Mouse (Mus musculus) midbrain, embryonic 15.5 days (tissue): ENCODE measurements around the gene Csf2ra. TPM values are rescaled to one million over a fixed set of nuclear protein-coding genes. Genes with fewer than 3 reads are reported as not detected.
"Not testable (repeated sequence)": the region's sequence is repeated elsewhere in the genome, so short reads cannot be mapped to it uniquely, and the experiment has no call there.

Experiments used
- ATAC-seq: fragments of 200-750 bp; cut with Nextera tagmentation; replicated peaks from 2 replicates; pipeline ENCODE4 v1.8.0; 2017; ENCODE audit warnings: moderate TSS enrichment
- H3K27ac ChIP-seq: fragments of 300-500 bp; sonication (generic); 2 replicates; pipeline ENCODE4 v1.5.1; 2015; ENCODE audit warnings: mild to moderate bottlenecking, inconsistent platforms
- H3K27me3 ChIP-seq: fragments of 300-500 bp; sonication (generic); replicated peaks from 2 replicates; pipeline ENCODE4 v1.6.1; 2015; ENCODE audit warnings: inconsistent platforms
- H3K36me3 ChIP-seq: fragments of 300-500 bp; sonication (generic); replicated peaks from 2 replicates; pipeline ENCODE4 v1.6.1; 2015; ENCODE audit warnings: inconsistent platforms
- H3K4me1 ChIP-seq: fragments of 300-500 bp; sonication (generic); 2 replicates; pipeline ENCODE4 v1.6.1; 2015; ENCODE audit warnings: inconsistent platforms
- H3K4me2 ChIP-seq: fragments of 300-500 bp; sonication (generic); 2 replicates; pipeline ENCODE4 v1.6.1; 2015; ENCODE audit warnings: inconsistent platforms, mild to moderate bottlenecking, moderate library complexity
- H3K4me3 ChIP-seq: fragments of 300-500 bp; sonication (generic); 2 replicates; pipeline ENCODE4 v1.5.1; 2015; ENCODE audit warnings: mild to moderate bottlenecking, inconsistent platforms
- H3K9ac ChIP-seq: fragments of 300-500 bp; sonication (generic); 2 replicates; pipeline ENCODE4 v1.6.1; 2015; ENCODE audit warnings: mild to moderate bottlenecking, inconsistent platforms
- H3K9me3 ChIP-seq: fragments of 300-500 bp; sonication (generic); 2 replicates; pipeline ENCODE4 v1.6.1; 2016; ENCODE audit warnings: inconsistent platforms
- WGBS: fragments of 180-500 bp; shearing (Covaris S2); methylation state at CpG from one replicate; pipeline ENCODE4 v1.1.7; 2015; ENCODE audit warnings: mixed read lengths; 5-methylcytosine and 5-hydroxymethylcytosine counted together
- polyA plus RNA-seq: library from polyadenylated mRNA; unstranded; fragments of >200 nt; fragmentation: Nextera tagmentation; extraction: Ambion mirVana; gene quantifications from 2 replicates; pipeline ENCODE4 v1.2.1, GENCODE M21; 2015

Gene Csf2ra
- polyA plus RNA-seq, 1 experiment from 2014 or later = 78.9 TPM

DNA sequence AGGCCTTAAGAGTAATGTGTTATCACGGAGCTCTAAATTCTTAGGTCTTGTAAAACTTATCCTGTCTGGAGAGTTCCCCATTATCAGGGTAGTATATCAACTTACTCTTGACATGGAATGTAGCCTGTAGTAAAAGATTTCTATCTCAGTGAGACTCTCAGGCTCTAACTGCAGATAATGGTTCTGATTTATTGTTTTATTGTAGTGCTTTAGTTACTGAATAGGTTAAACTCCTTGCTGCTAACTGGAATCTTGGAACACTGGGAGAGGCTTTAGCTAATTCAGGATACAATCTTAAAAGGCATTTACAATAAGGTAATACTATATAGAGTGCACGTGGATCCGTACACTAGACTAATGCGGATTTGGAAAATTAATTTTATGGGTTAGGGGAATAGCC, 19.1 kb upstream of the Csf2ra start:
- 89% methylated on average over 4 of the region's 4 CpGs for WGBS
- H3K9me3 ChIP-seq, H3K9ac ChIP-seq, H3K4me3 ChIP-seq, H3K27me3 ChIP-seq, H3K27ac ChIP-seq, H3K4me2 ChIP-seq, H3K36me3 ChIP-seq, ATAC-seq, H3K4me1 ChIP-seq: not testable (repeated sequence)

- Histone ChIP-seq H3K9me3 (no peaks in the 10 kb centered on the region), H3K27ac (no peak overlapping the region), H3K27me3 (no peaks in the 10 kb centered on the region), H3K4me1 (no peaks in the 10 kb centered on the region), H3K4me3 (no peak overlapping the region), H3K4me2 (no peak overlapping the region), H3K9ac (no peak overlapping the region), H3K36me3 (no peaks in the 10 kb centered on the region)
- ATAC-seq = no peak
- WGBS = 73% methylated on average over 5 of the region's 5 CpGs
These were observed 16.6 kb upstream of the Csf2ra start for GRCm38 (mm10) chr19:61244721-61245436.

GRCm38 (mm10) chr19:61237967-61238366, 9.7 kb upstream of the Csf2ra start:
- WGBS = 87% methylated on average over 2 of the region's 2 CpGs
- H3K4me2 ChIP-seq = no peak overlapping the region
- no peaks in the 10 kb centered on the region for H3K9me3 ChIP-seq
- no peak overlapping the region for H3K9ac ChIP-seq
- ATAC-seq = no peak
- no peaks in the 10 kb centered on the region for H3K27me3 ChIP-seq
- H3K27ac ChIP-seq = no peak overlapping the region
- no peaks in the 10 kb centered on the region for H3K36me3 ChIP-seq
- H3K4me3 ChIP-seq = no peak overlapping the region
- no peaks in the 10 kb centered on the region for H3K4me1 ChIP-seq

DNA sequence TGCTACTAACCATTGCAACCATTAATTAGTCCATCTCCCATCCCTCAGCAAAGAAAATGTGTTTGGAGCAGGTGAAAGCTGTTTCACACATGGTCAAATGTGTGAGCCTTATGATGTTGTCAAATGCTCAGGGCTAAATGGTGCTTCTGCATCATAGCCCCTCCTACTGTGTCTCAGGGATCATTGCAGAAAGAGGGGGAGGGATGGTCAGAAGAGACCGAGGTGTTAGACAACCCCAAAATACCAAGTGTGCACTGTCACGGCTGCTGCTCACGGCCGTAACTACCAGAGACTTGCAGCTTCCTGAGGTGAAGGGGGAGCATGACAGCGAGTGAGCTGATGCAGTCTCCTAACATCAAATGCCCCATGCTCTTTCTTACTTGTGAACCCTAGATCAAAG, 6.3 kb upstream of the Csf2ra start:
- H3K4me2 ChIP-seq = no peak overlapping the region
- no peaks in the 10 kb centered on the region for H3K9me3 ChIP-seq
- WGBS = 74% methylated on average over 5 of the region's 5 CpGs
- no peak overlapping the region for H3K27ac ChIP-seq
- H3K9ac ChIP-seq = no peak overlapping the region
- H3K4me1 ChIP-seq = no peaks in the 10 kb centered on the region
- ATAC-seq = no peak
- no peaks in the 10 kb centered on the region for H3K27me3 ChIP-seq
- H3K4me3 ChIP-seq = no peak overlapping the region
- no peaks in the 10 kb centered on the region for H3K36me3 ChIP-seq

DNA sequence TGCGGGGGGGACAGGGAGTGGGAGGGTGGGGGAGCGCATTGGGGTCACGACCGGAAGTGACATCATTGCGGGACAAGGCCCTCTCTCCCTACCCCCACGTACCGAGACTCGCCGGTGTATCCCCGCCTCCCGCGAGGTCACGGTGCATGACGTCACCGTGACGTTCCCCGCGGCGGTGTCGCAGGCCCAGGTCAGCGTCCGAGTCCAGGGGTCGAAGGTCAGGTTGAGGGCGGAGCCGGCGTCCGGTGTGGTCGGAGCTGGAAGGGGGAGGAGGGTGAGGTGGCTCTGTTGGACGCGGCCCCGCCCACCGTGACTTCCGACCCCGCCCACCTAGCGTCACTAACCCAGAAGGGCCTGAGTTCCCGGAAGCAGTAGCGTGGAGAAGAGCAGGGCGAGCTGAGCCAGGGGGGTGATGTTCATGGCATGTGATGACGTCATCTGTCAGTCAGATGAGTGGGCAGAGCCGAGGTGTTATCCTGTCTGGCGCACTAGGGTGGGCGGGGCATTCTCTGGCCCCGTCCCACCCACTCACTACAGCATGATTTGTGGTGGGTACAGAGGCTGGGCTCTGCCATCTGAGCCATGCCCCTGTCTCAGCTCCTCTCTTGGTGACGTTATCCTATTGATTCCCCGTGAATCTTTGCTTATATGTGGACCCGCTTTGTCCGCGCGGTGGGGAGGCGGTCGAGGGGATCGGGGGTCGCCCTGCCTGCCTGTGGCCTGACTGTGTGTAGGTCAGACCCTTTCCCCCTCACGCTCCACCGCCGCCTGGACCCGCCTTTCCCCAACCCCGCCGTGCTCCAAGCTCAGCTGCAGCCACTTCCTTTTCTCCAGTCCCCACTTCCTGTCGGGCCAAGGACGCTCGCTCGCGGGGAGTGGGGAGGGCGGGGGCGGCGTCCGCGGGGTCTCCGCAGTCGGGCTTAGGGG, 1.0 kb downstream of the Csf2ra start:
- peak overlapping the region; percentile 57 for H3K4me3 ChIP-seq
- H3K36me3 ChIP-seq = no peaks in the 10 kb centered on the region
- peak overlapping the region; percentile 93 for H3K27ac ChIP-seq
- H3K4me1 ChIP-seq = peaks cover 7% of the 10 kb centered on the region; the same call in 1 of the 2 replicates
- WGBS = 3% methylated on average over 70 of the region's 71 CpGs
- H3K4me2 ChIP-seq = peak overlapping the region; percentile 71
- H3K9ac ChIP-seq = peak overlapping the region; percentile 46
- no peaks in the 10 kb centered on the region for H3K27me3 ChIP-seq
- no peaks in the 10 kb centered on the region for H3K9me3 ChIP-seq
- ATAC-seq = peak; percentile 90

DNA sequence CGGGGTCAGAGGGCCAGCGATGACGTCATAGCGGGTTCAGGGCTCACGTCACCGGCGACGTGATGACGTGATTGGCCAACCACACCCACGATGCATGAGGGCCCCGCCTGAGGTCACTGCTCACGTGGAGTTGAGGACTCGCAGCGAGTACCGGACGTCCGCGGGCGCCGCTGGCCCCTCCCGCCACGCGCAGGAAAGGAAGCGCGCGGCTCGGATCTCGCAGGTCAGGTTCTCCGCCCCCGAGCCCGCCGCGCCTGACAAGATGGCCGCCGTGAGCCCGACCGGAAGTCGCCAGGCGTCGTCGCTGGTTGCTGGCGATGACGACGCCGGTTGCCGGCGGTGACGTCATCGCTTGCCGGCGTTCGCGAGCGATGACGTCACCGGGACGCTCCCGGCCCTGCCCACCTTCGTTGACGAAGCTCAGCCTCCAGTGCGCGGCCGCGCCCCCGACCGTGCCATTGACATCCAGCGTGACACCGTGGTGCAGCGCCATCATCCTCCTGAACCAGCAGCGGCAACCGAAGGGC, 1.8 kb downstream of the Csf2ra start:
- peak; percentile 67 for ATAC-seq

GRCm38 (mm10) chr19:61225526-61226400, 2.5 kb downstream of the Csf2ra start:
- H3K9ac ChIP-seq = peak overlapping the region; percentile 44
- peak; percentile 76 for ATAC-seq
- H3K4me1 ChIP-seq = peaks cover 7% of the 10 kb centered on the region; the same call in 1 of the 2 replicates
- H3K36me3 ChIP-seq = no peaks in the 10 kb centered on the region
- peak overlapping the region; percentile 71 for H3K4me2 ChIP-seq
- peak overlapping the region; percentile 93 for H3K27ac ChIP-seq
- peak overlapping the region; percentile 57 for H3K4me3 ChIP-seq
- no peaks in the 10 kb centered on the region for H3K27me3 ChIP-seq
- no peaks in the 10 kb centered on the region for H3K9me3 ChIP-seq
- 4% methylated on average over 70 of the region's 70 CpGs for WGBS

More for the DNA sequence above, 1.8 kb downstream of the Csf2ra start:
- H3K4me2 ChIP-seq = peak overlapping the region; percentile 71
- no peaks in the 10 kb centered on the region for H3K27me3 ChIP-seq
- H3K9me3 ChIP-seq = no peaks in the 10 kb centered on the region
- peak overlapping the region; percentile 93 for H3K27ac ChIP-seq
- H3K9ac ChIP-seq = peak overlapping the region; percentile 26
- no peaks in the 10 kb centered on the region for H3K36me3 ChIP-seq
- H3K4me3 ChIP-seq = peak overlapping the region; percentile 57
- H3K4me1 ChIP-seq = peaks cover 7% of the 10 kb centered on the region; the same call in 1 of the 2 replicates
- WGBS = 2% methylated on average over 70 of the region's 71 CpGs

GRCm38 (mm10) chr19:61224678-61225525, 3.3 kb downstream of the Csf2ra start:
- no peaks in the 10 kb centered on the region for H3K9me3 ChIP-seq
- 33% methylated on average over 51 of the region's 53 CpGs for WGBS
- peak overlapping the region; percentile 93 for H3K27ac ChIP-seq
- peak overlapping the region; percentile 71 for H3K4me2 ChIP-seq
- H3K4me1 ChIP-seq = peaks cover 7% of the 10 kb centered on the region; the same call in 1 of the 2 replicates
- H3K9ac ChIP-seq = peak overlapping the region; percentile 29; the same call in 1 of the 2 replicates
- peak; percentile 35 for ATAC-seq
- H3K36me3 ChIP-seq = no peaks in the 10 kb centered on the region
- H3K27me3 ChIP-seq = no peaks in the 10 kb centered on the region
- H3K4me3 ChIP-seq = peak overlapping the region; percentile 57

GRCm38 (mm10) chr19:61223706-61224328, 4.4 kb downstream of the Csf2ra start:
- no peak overlapping the region for H3K4me3 ChIP-seq
- no peaks in the 10 kb centered on the region for H3K27me3 ChIP-seq
- no peak for ATAC-seq
- no peaks in the 10 kb centered on the region for H3K36me3 ChIP-seq
- no peak overlapping the region for H3K9ac ChIP-seq
- H3K27ac ChIP-seq = no peak overlapping the region
- WGBS = 93% methylated on average over 6 of the region's 6 CpGs
- no peak overlapping the region for H3K4me2 ChIP-seq
- no peaks in the 10 kb centered on the region for H3K9me3 ChIP-seq
- peaks cover 7% of the 10 kb centered on the region; the same call in 1 of the 2 replicates for H3K4me1 ChIP-seq

DNA sequence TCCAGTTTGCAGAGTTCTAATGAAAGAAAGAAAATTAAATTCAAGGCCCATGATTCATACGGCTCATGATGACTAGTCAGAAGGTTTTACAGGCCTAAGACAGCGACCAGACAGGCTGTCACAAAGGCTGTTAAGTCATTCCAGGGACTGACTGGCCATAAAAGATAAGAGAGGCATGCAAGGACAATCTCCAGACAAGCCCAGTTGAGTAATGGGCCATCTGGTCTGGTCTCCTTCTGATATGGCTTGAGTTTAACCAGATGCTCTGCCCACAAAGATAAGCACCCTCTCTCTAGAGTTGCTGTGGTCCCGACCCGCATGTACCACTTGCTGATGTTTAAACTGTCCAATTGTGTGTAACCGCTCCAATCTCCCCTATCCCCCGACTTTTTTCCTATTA, 20.7 kb downstream of the Csf2ra start:
- not testable (repeated sequence) for H3K4me3 ChIP-seq, H3K27me3 ChIP-seq, H3K9me3 ChIP-seq, H3K36me3 ChIP-seq, H3K27ac ChIP-seq, H3K9ac ChIP-seq, ATAC-seq, H3K4me1 ChIP-seq, H3K4me2 ChIP-seq
- 85% methylated on average over 6 of the region's 6 CpGs for WGBS
